Mouse (Mus musculus): ENCODE results near the gene Toe1. TPM values are rescaled to one million over a fixed set of nuclear protein-coding genes. Genes with fewer than 3 reads are reported as not detected.

The Toe1 gene
- polyA plus RNA-seq, 1 experiment from 2014 or later = 13.3 TPM

GRCm38 (mm10) chr4:116838999-116839398, 31.6 kb upstream of the Toe1 start:
- WGBS = 17% methylated on average over 2 of the region's 2 CpGs
- Histone ChIP-seq H3K4me3 (ENCODE audit: low read depth, low read length) (no peak overlapping the region), H3K36me3 (ENCODE audit: control insufficient read depth, insufficient read depth) (no peaks in the 10 kb centered on the region), H3K9ac (ENCODE audit: low read depth, low read length) (no peak overlapping the region), H3K4me2 (replicated peaks; ENCODE audit: low read depth) (no peak overlapping the region), H3K27me3 (replicated peaks; ENCODE audit: control insufficient read depth, insufficient read depth, low read length) (no peaks in the 10 kb centered on the region), H3K27ac (ENCODE audit: low read depth, low read length) (no peak overlapping the region), H3K4me1 (replicated peaks; ENCODE audit: control insufficient read depth, insufficient read depth, low read length) (no peaks in the 10 kb centered on the region; the same call in 1 of the 2 replicates), H3K9me3 (ENCODE audit: control insufficient read depth) (no peaks in the 10 kb centered on the region)
- ATAC-seq = peak; percentile 56
- TF ChIP-seq CTCF (IDR thresholded peaks at IDR 0.05; ENCODE audit: low read depth) = no peak

DNA sequence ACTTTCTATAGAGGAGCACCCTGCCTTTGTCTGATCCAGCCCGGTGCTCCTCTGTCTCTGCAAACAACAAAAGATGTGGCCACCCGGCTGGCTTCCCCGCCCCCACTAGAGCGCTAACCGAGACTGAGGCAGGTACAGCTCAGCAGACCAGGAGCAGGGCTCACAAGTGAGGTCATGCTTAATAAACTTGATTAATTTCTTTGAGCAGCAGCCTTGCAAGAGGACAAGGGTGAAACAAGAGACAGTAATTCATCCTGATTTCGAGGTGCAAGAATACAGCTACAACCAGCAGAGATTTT, 22.6 kb upstream of the Toe1 start:
- H3K9ac ChIP-seq (ENCODE audit: low read depth, low read length) = no peak overlapping the region
- no peaks in the 10 kb centered on the region for H3K36me3 ChIP-seq (ENCODE audit: control insufficient read depth, insufficient read depth)
- no peak overlapping the region for H3K4me3 ChIP-seq (ENCODE audit: low read depth, low read length)
- WGBS = 37% methylated on average over 6 of the region's 6 CpGs
- H3K27ac ChIP-seq (ENCODE audit: low read depth, low read length) = no peak overlapping the region
- TF ChIP-seq CTCF (IDR thresholded peaks at IDR 0.05; ENCODE audit: low read depth) = no peak
- H3K4me1 ChIP-seq (replicated peaks; ENCODE audit: control insufficient read depth, insufficient read depth, low read length) = no peaks in the 10 kb centered on the region
- H3K9me3 ChIP-seq (ENCODE audit: control insufficient read depth) = no peaks in the 10 kb centered on the region
- ATAC-seq = no peak
- H3K27me3 ChIP-seq (replicated peaks; ENCODE audit: control insufficient read depth, insufficient read depth, low read length) = no peaks in the 10 kb centered on the region
- H3K4me2 ChIP-seq (replicated peaks; ENCODE audit: low read depth) = no peak overlapping the region

- no peak for ATAC-seq
Measured at GRCm38 (mm10) chr4:116829364-116830069, 22.1 kb upstream of the Toe1 start.

GRCm38 (mm10) chr4:116827819-116828218, 20.4 kb upstream of the Toe1 start:
- 1% methylated on average over 4 of the region's 4 CpGs for WGBS
- no peak for ATAC-seq
- peak; percentile 81 for TF ChIP-seq CTCF (IDR thresholded peaks at IDR 0.05; ENCODE audit: low read depth)

More at GRCm38 (mm10) chr4:116829364-116830069, 22.1 kb upstream of the Toe1 start:
- Histone ChIP-seq H3K9ac (ENCODE audit: low read depth, low read length) (no peak overlapping the region), H3K4me2 (replicated peaks; ENCODE audit: low read depth) (no peak overlapping the region), H3K27me3 (replicated peaks; ENCODE audit: control insufficient read depth, insufficient read depth, low read length) (no peaks in the 10 kb centered on the region), H3K4me1 (replicated peaks; ENCODE audit: control insufficient read depth, insufficient read depth, low read length) (no peaks in the 10 kb centered on the region), H3K9me3 (ENCODE audit: control insufficient read depth) (no peaks in the 10 kb centered on the region), H3K36me3 (ENCODE audit: control insufficient read depth, insufficient read depth) (no peaks in the 10 kb centered on the region), H3K27ac (ENCODE audit: low read depth, low read length) (no peak overlapping the region), H3K4me3 (ENCODE audit: low read depth, low read length) (no peak overlapping the region)
- 36% methylated on average over 6 of the region's 6 CpGs for WGBS
- no peak for TF ChIP-seq CTCF (IDR thresholded peaks at IDR 0.05; ENCODE audit: low read depth)

DNA sequence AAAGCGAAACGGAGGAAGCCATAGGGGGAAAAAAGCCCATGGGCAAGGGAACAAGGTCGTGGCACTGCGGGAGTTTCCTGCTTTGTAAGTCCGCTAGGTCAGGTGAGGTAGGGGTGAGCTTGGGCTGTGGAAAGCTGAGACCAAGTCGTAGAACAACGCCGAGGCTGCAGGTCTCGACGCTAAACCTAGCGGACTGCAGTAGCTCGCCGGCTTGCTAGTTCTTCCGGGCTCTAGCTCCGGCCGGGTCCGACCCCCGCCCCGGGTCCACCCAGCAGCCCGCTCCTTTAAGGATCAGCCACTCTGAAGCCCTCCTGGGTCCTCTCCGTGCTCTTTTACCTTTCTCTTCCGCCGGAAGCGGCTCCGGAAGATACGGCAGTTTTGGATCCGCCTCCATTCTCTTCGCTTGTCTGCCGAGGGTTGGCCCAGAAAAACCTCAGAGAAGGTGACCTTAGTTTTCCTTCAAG, 17.1 kb upstream of the Toe1 start:
- Histone ChIP-seq H3K9ac (ENCODE audit: low read depth, low read length) (peak overlapping the region; percentile 63), H3K36me3 (ENCODE audit: control insufficient read depth, insufficient read depth) (no peaks in the 10 kb centered on the region), H3K4me3 (ENCODE audit: low read depth, low read length) (peak overlapping the region; percentile 55), H3K4me1 (replicated peaks; ENCODE audit: control insufficient read depth, insufficient read depth, low read length) (no peaks in the 10 kb centered on the region; the same call in 1 of the 2 replicates), H3K4me2 (replicated peaks; ENCODE audit: low read depth) (peak overlapping the region; percentile 74), H3K9me3 (ENCODE audit: control insufficient read depth) (no peaks in the 10 kb centered on the region), H3K27me3 (replicated peaks; ENCODE audit: control insufficient read depth, insufficient read depth, low read length) (0 out of 2 replicates have a peak, but pooled peaks cover 6% of the 10 kb centered on the region), H3K27ac (ENCODE audit: low read depth, low read length) (peak overlapping the region; percentile 78)
- ATAC-seq = peak; percentile 24; the same call in 1 of the 2 replicates
- WGBS = 1% methylated on average over 29 of the region's 29 CpGs
- no peak for TF ChIP-seq CTCF (IDR thresholded peaks at IDR 0.05; ENCODE audit: low read depth)

More at GRCm38 (mm10) chr4:116827819-116828218, 20.4 kb upstream of the Toe1 start:
- no peak overlapping the region for H3K4me2 ChIP-seq (replicated peaks; ENCODE audit: low read depth)
- H3K27me3 ChIP-seq (replicated peaks; ENCODE audit: control insufficient read depth, insufficient read depth, low read length) = no peaks in the 10 kb centered on the region
- no peaks in the 10 kb centered on the region for H3K9me3 ChIP-seq (ENCODE audit: control insufficient read depth)
- no peak overlapping the region for H3K4me3 ChIP-seq (ENCODE audit: low read depth, low read length)
- H3K27ac ChIP-seq (ENCODE audit: low read depth, low read length) = no peak overlapping the region
- H3K9ac ChIP-seq (ENCODE audit: low read depth, low read length) = no peak overlapping the region
- no peaks in the 10 kb centered on the region for H3K36me3 ChIP-seq (ENCODE audit: control insufficient read depth, insufficient read depth)
- no peaks in the 10 kb centered on the region for H3K4me1 ChIP-seq (replicated peaks; ENCODE audit: control insufficient read depth, insufficient read depth, low read length)

DNA sequence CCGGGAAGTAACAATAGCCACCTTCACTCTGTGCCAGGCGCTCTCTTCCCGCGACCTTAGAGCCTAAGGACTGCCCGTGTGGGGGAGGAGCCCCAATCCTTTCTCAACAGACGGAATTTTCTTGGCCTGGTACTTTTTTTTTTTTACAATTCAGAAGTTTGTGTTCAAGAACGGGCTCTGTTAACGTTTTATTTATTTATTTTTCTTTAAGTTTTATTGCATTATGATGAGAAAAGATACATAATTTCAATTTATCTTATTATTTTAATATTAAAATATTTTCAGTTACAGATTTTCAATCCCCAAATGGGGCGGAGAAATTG, 14.2 kb upstream of the Toe1 start, which contains the start of gene Hpdl:
Gene Hpdl, minus strand, starts transcription at position 14 of the 323 bp plus-strand sequence.
- no peaks in the 10 kb centered on the region; the same call in 1 of the 2 replicates for H3K36me3 ChIP-seq (ENCODE audit: control insufficient read depth, insufficient read depth)
- H3K27ac ChIP-seq (ENCODE audit: low read depth, low read length) = no peak within 1 kb of the TSS; the same call in 1 of the 2 replicates
- H3K4me1 ChIP-seq (replicated peaks; ENCODE audit: control insufficient read depth, insufficient read depth, low read length) = no peaks in the 10 kb centered on the region; the same call in 1 of the 2 replicates
- H3K27me3 ChIP-seq (replicated peaks; ENCODE audit: control insufficient read depth, insufficient read depth, low read length) = 0 out of 2 replicates have a peak, but pooled peaks cover 6% of the 10 kb centered on the region
- ATAC-seq = no peak
- WGBS = 10% methylated on average over 9 of the region's 9 CpGs
- no peak for TF ChIP-seq CTCF (IDR thresholded peaks at IDR 0.05; ENCODE audit: low read depth)
- no peaks in the 10 kb centered on the region for H3K9me3 ChIP-seq (ENCODE audit: control insufficient read depth)
- H3K4me2 ChIP-seq (replicated peaks; ENCODE audit: low read depth) = peak within 1 kb of the TSS; percentile 93
- H3K4me3 ChIP-seq (ENCODE audit: low read depth, low read length) = peak within 1 kb of the TSS; percentile 49
- peak within 1 kb of the TSS; percentile 40; the same call in 1 of the 2 replicates for H3K9ac ChIP-seq (ENCODE audit: low read depth, low read length)

Measured in intestine, postnatal 0 days (tissue).